Mouse (Mus musculus) testis, postnatal 14 days (tissue): ENCODE measurements at regions not wholly inside any gene's neighbourhood (a gene's known extent, or its start where the extent isn't known, plus 50 kb on each side); places are given as distances from the start of the nearest gene placed in this dataset.

ENCODE experiments used
- DNase-seq: peaks from one replicate; pipeline ENCODE4 v3.0.0; 2021; ENCODE audit warnings: low spot score

GRCm38 (mm10) chr12:26068685-26069008 lies 346.4 kb downstream of the Rnf144a start:
- no peak for DNase-seq

- DNase-seq, result no peak
These were observed 347.0 kb downstream of the Rnf144a start for GRCm38 (mm10) chr12:26067866-26068684.

GRCm38 (mm10) chr12:26060378-26060777 lies 354.7 kb downstream of the Rnf144a start:
- no peak for DNase-seq

GRCm38 (mm10) chr12:26059090-26059489 lies 356.0 kb downstream of the Rnf144a start:
- DNase-seq, result no peak

GRCm38 (mm10) chr12:26057491-26058054 lies 357.5 kb downstream of the Rnf144a start:
- no peak for DNase-seq

- DNase-seq, result no peak
These were observed 368.1 kb downstream of the Rnf144a start for GRCm38 (mm10) chr12:26046991-26047390.

GRCm38 (mm10) chr12:26045321-26045720 lies 369.7 kb downstream of the Rnf144a start:
- DNase-seq, result no peak

- no peak for DNase-seq
These were observed 402.1 kb downstream of the Rnf144a start for GRCm38 (mm10) chr12:26012951-26013350.

GRCm38 (mm10) chr12:25994063-25994462 lies 421.0 kb downstream of the Rnf144a start:
- DNase-seq, result no peak

GRCm38 (mm10) chr12:25991801-25992525 lies 423.1 kb downstream of the Rnf144a start:
- no peak for DNase-seq

GRCm38 (mm10) chr12:25982545-25982944 lies 432.5 kb downstream of the Rnf144a start:
- DNase-seq, result no peak

- DNase-seq, result no peak
These were observed 436.7 kb downstream of the Rnf144a start for GRCm38 (mm10) chr12:25978335-25978734.

GRCm38 (mm10) chr12:25958584-25958983 lies 456.5 kb downstream of the Rnf144a start:
- no peak for DNase-seq

- DNase-seq, result no peak
These were observed 457.5 kb downstream of the Rnf144a start for GRCm38 (mm10) chr12:25957547-25957946.

- DNase-seq, result no peak
These were observed 467.9 kb downstream of the Rnf144a start for GRCm38 (mm10) chr12:25947107-25947506.

GRCm38 (mm10) chr12:25946121-25946520 lies 468.9 kb downstream of the Rnf144a start:
- no peak for DNase-seq

GRCm38 (mm10) chr12:25938856-25939255 lies 476.2 kb downstream of the Rnf144a start:
- no peak for DNase-seq

GRCm38 (mm10) chr12:25934946-25935345 lies 480.1 kb downstream of the Rnf144a start:
- DNase-seq, result no peak

GRCm38 (mm10) chr12:25934526-25934925 lies 480.5 kb downstream of the Rnf144a start:
- DNase-seq, result no peak

- DNase-seq, result no peak
These were observed 488.7 kb downstream of the Rnf144a start for GRCm38 (mm10) chr12:25926367-25926766.

- DNase-seq, result no peak
These were observed 490.5 kb downstream of the Rnf144a start for GRCm38 (mm10) chr12:25924526-25924925.

GRCm38 (mm10) chr12:25923772-25924171 lies 491.3 kb downstream of the Rnf144a start:
- DNase-seq, result no peak

GRCm38 (mm10) chr12:25905614-25906013 lies 509.4 kb downstream of the Rnf144a start:
- DNase-seq, result no peak
